Mouse (Mus musculus): ENCODE results near the gene Paxbp1. TPM values are rescaled to one million over a fixed set of nuclear protein-coding genes. Genes with fewer than 3 reads are reported as not detected.

Gene Paxbp1
- polyA plus RNA-seq, 1 experiment from 2014 or later = 18.3 TPM

DNA sequence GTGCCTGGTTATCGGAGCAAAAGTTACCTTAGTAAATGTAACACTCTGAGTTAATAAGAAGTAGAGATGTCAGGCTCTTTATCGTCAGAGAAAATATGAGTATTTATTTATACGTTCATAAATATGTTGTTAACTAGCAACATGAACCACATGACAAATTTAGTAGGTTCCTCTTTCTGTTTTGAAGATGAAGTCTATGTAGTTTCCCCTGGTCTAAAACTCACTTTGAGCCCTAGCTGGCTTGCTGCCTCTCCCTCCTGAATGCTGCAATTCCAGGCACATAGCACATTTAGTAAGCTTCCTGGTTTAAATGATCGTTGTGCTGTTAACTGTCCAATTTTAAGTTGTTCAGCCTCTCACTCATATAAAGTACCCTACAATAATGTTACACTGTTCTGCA, 13.6 kb downstream of the Paxbp1 start:
- no peak overlapping the region for H3K4me2 ChIP-seq (ENCODE audit: low read depth, low read length)
- H3K9ac ChIP-seq (ENCODE audit: low read depth, low read length) = no peak overlapping the region
- no peaks in the 10 kb centered on the region for H3K27me3 ChIP-seq (ENCODE audit: control insufficient read depth, insufficient read depth, low read depth, low read length)
- 82% methylated on average over 4 of the region's 4 CpGs for WGBS (ENCODE audit: insufficient replicate concordance)
- no peak for ATAC-seq (ENCODE audit: low read depth)
- H3K4me1 ChIP-seq (ENCODE audit: control insufficient read depth, low read depth, low read length) = no peaks in the 10 kb centered on the region
- H3K4me3 ChIP-seq (ENCODE audit: low read depth, low read length) = no peak overlapping the region
- H3K36me3 ChIP-seq (ENCODE audit: control insufficient read depth, insufficient read depth) = peaks cover 76% of the 10 kb centered on the region
- no peaks in the 10 kb centered on the region for H3K9me3 ChIP-seq (replicated peaks; ENCODE audit: control insufficient read depth, low read length)
- H3K27ac ChIP-seq (ENCODE audit: low read length) = no peak overlapping the region

DNA sequence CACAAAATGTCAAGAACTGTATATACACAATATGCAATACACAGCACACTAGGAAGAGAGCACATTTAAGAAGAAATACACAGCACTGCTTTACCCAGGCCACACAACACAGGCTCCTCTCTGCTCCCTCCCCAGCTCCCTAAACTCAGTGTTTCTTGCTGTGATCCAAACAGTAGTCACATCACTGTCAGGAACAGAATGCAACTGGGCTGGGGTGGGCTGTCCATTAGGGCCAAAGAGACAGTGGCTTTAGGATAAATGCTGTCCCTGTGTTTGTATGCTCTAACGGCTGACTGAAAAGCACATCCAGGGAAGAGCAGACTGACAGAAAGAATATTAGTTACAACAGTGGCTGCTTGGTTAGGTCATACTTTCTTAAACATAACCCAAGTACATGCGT, 14.4 kb downstream of the Paxbp1 start:
- Histone ChIP-seq H3K9me3 (replicated peaks; ENCODE audit: control insufficient read depth, low read length) (no peaks in the 10 kb centered on the region), H3K9ac (ENCODE audit: low read depth, low read length) (no peak overlapping the region), H3K36me3 (ENCODE audit: control insufficient read depth, insufficient read depth) (peaks cover 78% of the 10 kb centered on the region), H3K27ac (ENCODE audit: low read length) (no peak overlapping the region), H3K27me3 (ENCODE audit: control insufficient read depth, insufficient read depth, low read depth, low read length) (no peaks in the 10 kb centered on the region), H3K4me2 (ENCODE audit: low read depth, low read length) (no peak overlapping the region), H3K4me1 (ENCODE audit: control insufficient read depth, low read depth, low read length) (no peaks in the 10 kb centered on the region), H3K4me3 (ENCODE audit: low read depth, low read length) (no peak overlapping the region)
- WGBS (ENCODE audit: insufficient replicate concordance) = 84% methylated on average over 2 of the region's 2 CpGs
- ATAC-seq (ENCODE audit: low read depth) = no peak

DNA sequence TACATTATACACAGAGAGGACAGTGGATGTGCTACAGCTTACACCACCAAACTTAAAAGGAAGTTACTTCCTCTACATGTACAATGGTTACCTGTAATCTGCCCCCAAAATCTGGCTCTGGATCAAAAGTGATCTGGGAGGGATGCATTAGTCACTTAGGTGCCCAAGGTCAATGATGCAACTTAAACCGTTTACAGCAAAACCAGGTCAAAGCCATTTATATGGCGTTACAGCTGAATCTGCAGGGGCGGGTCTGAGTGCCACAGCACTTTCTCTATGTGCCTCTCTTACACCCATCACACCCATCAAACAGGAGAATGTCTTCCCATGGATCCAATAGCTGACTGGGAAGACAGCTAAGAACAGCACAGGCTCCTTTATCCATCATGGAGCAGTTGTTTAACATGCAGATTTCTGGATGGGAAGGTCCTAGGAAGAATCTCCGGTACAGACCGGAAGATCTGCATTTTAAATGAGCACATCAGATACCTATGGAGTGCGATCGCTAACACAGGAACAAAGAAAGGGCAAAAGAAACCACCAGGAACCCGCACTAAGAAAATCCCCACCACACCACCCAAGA, 15.1 kb downstream of the Paxbp1 start:
- H3K4me1 ChIP-seq (ENCODE audit: control insufficient read depth, low read depth, low read length) = no peaks in the 10 kb centered on the region
- H3K36me3 ChIP-seq (ENCODE audit: control insufficient read depth, insufficient read depth) = peaks cover 78% of the 10 kb centered on the region

DNA sequence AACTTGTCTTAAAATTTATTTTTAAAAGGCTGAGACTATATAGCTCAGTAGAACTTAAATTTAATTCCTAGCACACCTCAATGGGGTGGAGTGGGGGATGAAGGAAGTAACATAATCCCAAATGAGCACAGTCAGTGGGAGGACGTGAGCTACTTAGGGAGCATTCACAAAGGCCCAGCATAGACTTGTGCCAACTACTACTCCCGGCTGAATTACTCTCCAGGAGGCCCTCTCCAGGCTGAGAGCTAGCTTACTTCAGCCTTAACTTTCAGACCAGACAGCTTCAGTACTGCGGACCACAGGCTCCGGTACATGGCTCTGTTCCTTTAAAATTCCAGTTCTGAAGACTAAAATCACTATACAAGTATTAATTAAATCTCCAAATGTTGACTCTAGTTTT, 18.1 kb downstream of the Paxbp1 start:
- no peak overlapping the region for H3K27ac ChIP-seq (ENCODE audit: low read length)
- no peak overlapping the region for H3K4me3 ChIP-seq (ENCODE audit: low read depth, low read length)
- no peaks in the 10 kb centered on the region for H3K27me3 ChIP-seq (ENCODE audit: control insufficient read depth, insufficient read depth, low read depth, low read length)
- no peak overlapping the region for H3K4me2 ChIP-seq (ENCODE audit: low read depth, low read length)
- WGBS (ENCODE audit: insufficient replicate concordance) = 90% methylated on average over 4 of the region's 4 CpGs
- peaks cover 78% of the 10 kb centered on the region for H3K36me3 ChIP-seq (ENCODE audit: control insufficient read depth, insufficient read depth)
- no peak overlapping the region for H3K9ac ChIP-seq (ENCODE audit: low read depth, low read length)
- peaks cover 2% of the 10 kb centered on the region; the same call in 1 of the 2 replicates for H3K9me3 ChIP-seq (replicated peaks; ENCODE audit: control insufficient read depth, low read length)
- H3K4me1 ChIP-seq (ENCODE audit: control insufficient read depth, low read depth, low read length) = no peaks in the 10 kb centered on the region
- no peak for ATAC-seq (ENCODE audit: low read depth)

More for the DNA sequence above, 15.1 kb downstream of the Paxbp1 start:
- no peak overlapping the region for H3K9ac ChIP-seq (ENCODE audit: low read depth, low read length)
- WGBS (ENCODE audit: insufficient replicate concordance) = 86% methylated on average over 8 of the region's 8 CpGs
- ATAC-seq (ENCODE audit: low read depth) = no peak
- no peak overlapping the region for H3K4me2 ChIP-seq (ENCODE audit: low read depth, low read length)
- H3K9me3 ChIP-seq (replicated peaks; ENCODE audit: control insufficient read depth, low read length) = no peaks in the 10 kb centered on the region
- no peak overlapping the region for H3K27ac ChIP-seq (ENCODE audit: low read length)
- no peaks in the 10 kb centered on the region for H3K27me3 ChIP-seq (ENCODE audit: control insufficient read depth, insufficient read depth, low read depth, low read length)
- no peak overlapping the region for H3K4me3 ChIP-seq (ENCODE audit: low read depth, low read length)

DNA sequence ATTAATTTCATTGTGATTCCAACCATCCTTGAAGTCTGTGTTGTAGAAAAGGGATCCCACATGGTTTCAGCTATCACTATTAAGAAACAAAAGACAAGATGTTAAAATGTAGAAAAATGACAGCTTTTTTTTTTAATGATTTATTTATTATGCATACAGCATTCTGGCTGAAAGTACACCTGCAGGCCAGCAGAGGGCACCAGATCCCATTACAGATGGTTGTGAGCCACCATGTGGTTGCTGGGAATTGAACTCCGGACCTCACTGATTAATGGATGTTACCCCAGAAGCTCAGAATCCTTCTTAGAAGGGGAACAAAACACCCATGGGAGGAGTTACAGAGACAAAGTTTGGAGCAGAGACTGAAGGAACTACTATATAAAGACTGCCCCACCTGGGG, 21.0 kb downstream of the Paxbp1 start:
- no peak for ATAC-seq (ENCODE audit: low read depth)
- H3K4me1 ChIP-seq (ENCODE audit: control insufficient read depth, low read depth, low read length) = no peaks in the 10 kb centered on the region
- no peak overlapping the region for H3K27ac ChIP-seq (ENCODE audit: low read length)
- peaks cover 2% of the 10 kb centered on the region; the same call in 1 of the 2 replicates for H3K9me3 ChIP-seq (replicated peaks; ENCODE audit: control insufficient read depth, low read length)
- no peak overlapping the region for H3K4me2 ChIP-seq (ENCODE audit: low read depth, low read length)
- WGBS (ENCODE audit: insufficient replicate concordance) = 83% methylated on average over 1 of the region's 1 CpGs
- no peak overlapping the region for H3K9ac ChIP-seq (ENCODE audit: low read depth, low read length)
- no peak overlapping the region for H3K4me3 ChIP-seq (ENCODE audit: low read depth, low read length)
- peaks cover 83% of the 10 kb centered on the region for H3K36me3 ChIP-seq (ENCODE audit: control insufficient read depth, insufficient read depth)
- no peaks in the 10 kb centered on the region for H3K27me3 ChIP-seq (ENCODE audit: control insufficient read depth, insufficient read depth, low read depth, low read length)

DNA sequence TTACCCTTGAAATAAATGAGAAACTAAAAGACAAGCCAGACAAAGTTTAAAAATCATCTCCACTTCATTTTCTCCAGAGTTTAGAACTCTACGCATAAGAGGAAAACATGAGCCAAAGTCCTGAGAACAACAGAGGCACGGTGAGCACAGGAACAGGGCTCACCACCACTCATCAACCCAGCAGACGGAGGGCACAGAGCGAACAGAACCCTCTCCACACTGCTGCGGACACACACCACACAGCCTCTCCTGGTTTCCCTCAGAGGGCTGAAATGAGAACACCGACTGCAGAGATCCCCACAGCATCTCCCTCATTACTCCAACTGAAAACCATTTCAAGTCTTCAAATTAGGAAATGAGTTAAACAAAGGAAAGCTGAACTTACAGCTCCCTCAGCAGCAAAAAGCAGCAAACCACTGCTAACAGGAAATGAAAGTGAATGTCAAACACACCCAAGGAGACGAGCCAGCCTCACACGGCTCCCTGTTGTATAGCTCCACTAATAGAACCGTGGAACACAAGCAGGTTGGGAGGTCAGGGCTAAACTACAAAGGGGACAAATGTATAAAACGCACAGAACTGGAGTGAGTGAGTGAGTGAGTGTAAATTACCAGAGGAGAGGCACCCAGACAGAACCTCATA, 23.4 kb downstream of the Paxbp1 start:
- H3K4me3 ChIP-seq (ENCODE audit: low read depth, low read length) = no peak overlapping the region
- no peak overlapping the region for H3K27ac ChIP-seq (ENCODE audit: low read length)
- peaks cover 2% of the 10 kb centered on the region; the same call in 1 of the 2 replicates for H3K9me3 ChIP-seq (replicated peaks; ENCODE audit: control insufficient read depth, low read length)
- peaks cover 76% of the 10 kb centered on the region for H3K36me3 ChIP-seq (ENCODE audit: control insufficient read depth, insufficient read depth)
- ATAC-seq (ENCODE audit: low read depth) = no peak
- H3K4me1 ChIP-seq (ENCODE audit: control insufficient read depth, low read depth, low read length) = no peaks in the 10 kb centered on the region
- 83% methylated on average over 10 of the region's 10 CpGs for WGBS (ENCODE audit: insufficient replicate concordance)
- H3K9ac ChIP-seq (ENCODE audit: low read depth, low read length) = no peak overlapping the region
- H3K27me3 ChIP-seq (ENCODE audit: control insufficient read depth, insufficient read depth, low read depth, low read length) = no peaks in the 10 kb centered on the region
- H3K4me2 ChIP-seq (ENCODE audit: low read depth, low read length) = no peak overlapping the region

DNA sequence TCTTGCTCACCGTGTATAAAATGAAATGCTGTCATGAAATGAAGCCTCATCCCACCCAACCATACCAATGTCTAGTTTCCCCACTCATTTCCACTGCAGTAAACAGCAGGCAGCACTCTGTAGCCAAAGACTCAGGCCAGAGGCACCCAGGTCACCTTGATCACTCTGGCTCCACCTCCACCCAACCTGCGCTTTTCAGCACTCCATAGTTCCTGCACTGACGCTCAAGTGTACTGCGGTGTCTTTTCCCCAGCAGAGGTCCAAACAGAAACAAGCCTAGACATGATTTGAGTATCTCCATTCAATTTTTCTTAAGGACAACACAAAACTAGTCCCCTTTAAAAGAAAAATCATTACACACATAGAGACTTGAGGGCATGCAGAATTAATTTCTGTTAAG, 24.9 kb downstream of the Paxbp1 start:
- Histone ChIP-seq H3K27ac (ENCODE audit: low read length) (no peak overlapping the region), H3K27me3 (ENCODE audit: control insufficient read depth, insufficient read depth, low read depth, low read length) (no peaks in the 10 kb centered on the region), H3K4me3 (ENCODE audit: low read depth, low read length) (no peak overlapping the region), H3K4me1 (ENCODE audit: control insufficient read depth, low read depth, low read length) (no peaks in the 10 kb centered on the region), H3K9ac (ENCODE audit: low read depth, low read length) (no peak overlapping the region), H3K9me3 (replicated peaks; ENCODE audit: control insufficient read depth, low read length) (peaks cover 2% of the 10 kb centered on the region; the same call in 1 of the 2 replicates), H3K36me3 (ENCODE audit: control insufficient read depth, insufficient read depth) (peaks cover 72% of the 10 kb centered on the region), H3K4me2 (ENCODE audit: low read depth, low read length) (no peak overlapping the region)
- no peak for ATAC-seq (ENCODE audit: low read depth)
- 82% methylated on average over 4 of the region's 4 CpGs for WGBS (ENCODE audit: insufficient replicate concordance)

DNA sequence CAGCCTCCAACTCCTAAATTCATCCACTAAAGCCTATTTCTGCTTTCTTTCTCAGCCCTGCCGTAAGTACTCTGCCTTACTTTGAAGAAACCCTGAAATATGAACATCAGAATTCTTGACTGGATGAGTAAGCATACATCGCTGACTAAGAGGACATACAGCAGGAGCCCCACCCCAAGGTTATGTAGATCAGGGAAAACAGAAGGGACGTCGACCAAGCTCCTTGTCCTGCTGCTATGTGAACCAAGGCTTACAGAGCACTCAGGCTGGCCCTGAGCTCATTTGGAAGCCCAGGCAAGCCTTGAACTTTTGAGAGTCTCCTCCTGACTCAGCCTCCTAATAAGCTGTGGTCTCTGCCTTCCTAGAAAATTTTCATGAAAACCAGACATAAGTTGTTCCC, 28.6 kb downstream of the Paxbp1 start:
- H3K9me3 ChIP-seq (replicated peaks; ENCODE audit: control insufficient read depth, low read length) = no peaks in the 10 kb centered on the region
- 78% methylated on average over 4 of the region's 4 CpGs for WGBS (ENCODE audit: insufficient replicate concordance)
- ATAC-seq (ENCODE audit: low read depth) = no peak
- no peak overlapping the region for H3K9ac ChIP-seq (ENCODE audit: low read depth, low read length)
- peaks cover 52% of the 10 kb centered on the region for H3K36me3 ChIP-seq (ENCODE audit: control insufficient read depth, insufficient read depth)
- H3K27ac ChIP-seq (ENCODE audit: low read length) = no peak overlapping the region
- H3K4me2 ChIP-seq (ENCODE audit: low read depth, low read length) = no peak overlapping the region
- no peaks in the 10 kb centered on the region for H3K27me3 ChIP-seq (ENCODE audit: control insufficient read depth, insufficient read depth, low read depth, low read length)
- H3K4me3 ChIP-seq (ENCODE audit: low read depth, low read length) = no peak overlapping the region
- peaks cover 8% of the 10 kb centered on the region for H3K4me1 ChIP-seq (ENCODE audit: control insufficient read depth, low read depth, low read length)

DNA sequence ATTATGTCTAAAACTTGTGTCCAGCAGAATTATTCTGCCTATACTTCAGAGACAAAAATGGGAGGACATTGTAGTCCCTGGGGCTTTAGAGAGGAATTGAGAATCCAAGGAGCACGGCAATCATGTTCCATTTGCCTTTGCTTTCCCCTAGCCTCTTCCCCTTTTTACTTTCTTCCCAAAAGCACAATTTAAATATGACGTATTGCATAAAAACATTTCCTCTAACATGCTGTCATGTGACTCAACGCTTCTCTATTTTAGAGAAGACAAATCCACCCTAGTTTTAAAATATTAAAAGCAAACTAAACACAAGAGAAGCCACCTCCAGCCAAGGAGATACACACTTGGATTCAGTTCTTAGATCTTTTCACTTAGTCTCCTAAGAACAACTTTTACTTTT, 32.5 kb downstream of the Paxbp1 start:
- WGBS (ENCODE audit: insufficient replicate concordance) = 8% methylated on average over 3 of the region's 3 CpGs

More for the DNA sequence above, 32.5 kb downstream of the Paxbp1 start:
- no peaks in the 10 kb centered on the region for H3K9me3 ChIP-seq (replicated peaks; ENCODE audit: control insufficient read depth, low read length)
- peaks cover 21% of the 10 kb centered on the region for H3K36me3 ChIP-seq (ENCODE audit: control insufficient read depth, insufficient read depth)
- peaks cover 13% of the 10 kb centered on the region for H3K4me1 ChIP-seq (ENCODE audit: control insufficient read depth, low read depth, low read length)
- ATAC-seq (ENCODE audit: low read depth) = no peak
- H3K4me2 ChIP-seq (ENCODE audit: low read depth, low read length) = peak overlapping the region; percentile 95
- peak overlapping the region; percentile 99 for H3K4me3 ChIP-seq (ENCODE audit: low read depth, low read length)
- H3K27me3 ChIP-seq (ENCODE audit: control insufficient read depth, insufficient read depth, low read depth, low read length) = no peaks in the 10 kb centered on the region
- H3K27ac ChIP-seq (ENCODE audit: low read length) = peak overlapping the region; percentile 90
- H3K9ac ChIP-seq (ENCODE audit: low read depth, low read length) = peak overlapping the region; percentile 99

Measured in liver, embryonic 16.5 days (tissue).